Mouse (Mus musculus) heart, embryonic 14.5 days (tissue): ENCODE results near the gene Adamtsl1. TPM values are rescaled to one million over a fixed set of nuclear protein-coding genes. Genes with fewer than 3 reads are reported as not detected.

Experiments
- ATAC-seq: fragments of 200-750 bp; cut with Nextera tagmentation; 2 replicates; pipeline ENCODE4 v1.8.0; 2017; ENCODE audit warnings: low read depth, moderate TSS enrichment; ENCODE audit not compliant: insufficient number of reproducible peaks, insufficient read depth, low FRiP score
- H3K27ac ChIP-seq, 2 experiments: fragments of 200-500 bp in 1 of 2; fragments of 300-500 bp in 1 of 2; sonication (generic) in 1 of 2; replicated peaks in 1 of 2; 2 replicates each; pipeline ENCODE4 v1.5.1; 2012 to 2014; ENCODE audit warnings: low read depth in 2 of 2, low read length in 2 of 2, control low read depth in 1 of 2, mild to moderate bottlenecking in 1 of 2, mixed read lengths in 1 of 2; ENCODE audit not compliant: control insufficient read depth in 1 of 2, insufficient read depth in 1 of 2
- H3K27me3 ChIP-seq: fragments of 300-500 bp; sonication (generic); 2 replicates; pipeline ENCODE4 v1.6.1; 2014; ENCODE audit warnings: mild to moderate bottlenecking, low read length, control low read depth; ENCODE audit not compliant: control insufficient read depth, insufficient read depth
- H3K36me3 ChIP-seq: fragments of 300-500 bp; sonication (generic); 2 replicates; pipeline ENCODE4 v1.6.1; 2014; ENCODE audit warnings: mild to moderate bottlenecking, control low read depth, low read length, mixed read lengths; ENCODE audit not compliant: control insufficient read depth, insufficient read depth
- H3K4me1 ChIP-seq, 2 experiments: fragments of 200-500 bp in 1 of 2; fragments of 300-500 bp in 1 of 2; sonication (generic) in 1 of 2; 2 replicates each; pipeline ENCODE4 v1.6.1; 2012 to 2014; ENCODE audit warnings: low read length in 2 of 2, control low read depth in 1 of 2, mixed read lengths in 1 of 2; ENCODE audit not compliant: control insufficient read depth in 2 of 2, insufficient read depth in 2 of 2
- H3K4me2 ChIP-seq: fragments of 300-500 bp; sonication (generic); 2 replicates; pipeline ENCODE4 v1.6.1; 2014; ENCODE audit warnings: mild to moderate bottlenecking, low read length
- H3K4me3 ChIP-seq, 2 experiments: fragments of 200-500 bp in 1 of 2; fragments of 300-500 bp in 1 of 2; sonication (generic) in 1 of 2; 2 replicates each; pipeline ENCODE4 v1.5.1; 2012 to 2014; ENCODE audit warnings: low read length in 2 of 2, mild to moderate bottlenecking in 2 of 2, control low read depth in 1 of 2, low read depth in 1 of 2, moderate library complexity in 1 of 2; ENCODE audit not compliant: control insufficient read depth in 1 of 2, insufficient read depth in 1 of 2
- H3K9ac ChIP-seq: fragments of 300-500 bp; sonication (generic); 2 replicates; pipeline ENCODE4 v1.6.1; 2014; ENCODE audit warnings: mild to moderate bottlenecking, low read length
- H3K9me3 ChIP-seq: fragments of 300-500 bp; sonication (generic); 2 replicates; pipeline ENCODE4 v1.6.1; 2016; ENCODE audit warnings: low read length, control low read depth; ENCODE audit not compliant: control insufficient read depth
- WGBS: fragments of 180-500 bp; shearing (Covaris S2); extraction: QIAGEN DNeasy Blood & Tissue Kit; methylation state at CpG from one replicate; pipeline ENCODE4 v1.1.7; 2014; 5-methylcytosine and 5-hydroxymethylcytosine counted together
- polyA plus RNA-seq: library from polyadenylated mRNA; unstranded; fragments of >200 nt; fragmentation: Nextera tagmentation; extraction: Ambion mirVana; gene quantifications from 2 replicates; pipeline ENCODE4 v1.2.1, GENCODE M21; 2014

Adamtsl1 gene
- polyA plus RNA-seq: 13.3 and 16.2 TPM in 2 replicates

DNA sequence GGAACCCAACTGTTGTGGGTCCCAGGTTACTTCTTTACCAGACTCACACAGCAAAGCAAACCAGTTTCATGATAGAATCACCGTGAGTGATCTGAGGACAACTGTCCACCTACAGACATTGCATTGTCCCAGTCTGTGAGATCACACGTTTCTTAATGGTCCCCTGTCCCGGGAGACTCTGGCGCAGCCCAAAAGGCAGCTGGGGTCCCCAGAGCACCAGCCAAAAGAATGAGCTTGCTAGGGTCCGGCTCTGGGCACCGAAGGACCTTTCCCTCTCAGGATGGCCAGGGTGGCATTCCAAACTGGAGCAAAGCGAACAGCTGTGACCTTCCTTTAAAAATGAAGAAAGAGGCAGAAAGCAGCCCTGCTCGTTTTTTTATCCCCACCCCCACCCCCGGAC is at the start of gene Adamtsl1:
Gene Adamtsl1, plus strand, starts transcription at position 381 of the 400 bp plus-strand sequence.
- ATAC-seq: no peak
- no peaks in the 10 kb centered on the region for H3K36me3 ChIP-seq
- H3K4me1 ChIP-seq: peaks cover 6 to 17% of the 10 kb centered on the region in 2 experiments; a peak in 3 of 4 replicates
- H3K9ac ChIP-seq: peak within 1 kb of the TSS; percentile 64
- peak within 1 kb of the TSS; percentile 53 to 54 for H3K4me3 ChIP-seq
- peak within 1 kb of the TSS; percentile 97 for H3K4me2 ChIP-seq
- no peak within 1 kb of the TSS for H3K27ac ChIP-seq
- 9% methylated on average over 9 of the region's 9 CpGs for WGBS
- H3K9me3 ChIP-seq: no peaks in the 10 kb centered on the region
- H3K27me3 ChIP-seq: peaks cover 12% of the 10 kb centered on the region

DNA sequence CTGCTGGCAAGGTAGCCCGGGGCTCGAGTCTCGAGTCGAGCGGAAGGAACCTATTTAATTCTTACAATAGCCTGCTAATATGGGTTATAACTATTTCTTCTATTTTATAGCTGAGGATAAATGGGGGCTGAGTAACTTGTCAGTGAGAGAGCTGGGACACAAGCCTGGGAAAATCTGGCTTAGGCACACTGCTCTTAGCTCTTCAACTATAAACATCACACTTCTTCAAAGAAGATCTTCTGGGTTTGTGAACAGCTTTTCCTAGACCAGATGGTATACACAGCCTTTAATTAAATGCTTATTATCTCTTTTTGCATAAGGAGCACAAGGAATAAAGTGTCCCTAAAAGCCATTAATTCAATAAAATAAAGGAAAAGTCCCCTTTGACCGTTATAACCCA is 30.4 kb upstream of the Adamtsl1 start:
- no peaks in the 10 kb centered on the region for H3K36me3 ChIP-seq
- H3K4me2 ChIP-seq: no peak overlapping the region
- H3K9me3 ChIP-seq: no peaks in the 10 kb centered on the region
- no peak for ATAC-seq
- 93% methylated on average over 6 of the region's 6 CpGs for WGBS
- no peaks in the 10 kb centered on the region for H3K27me3 ChIP-seq
- no peak overlapping the region for H3K4me3 ChIP-seq
- H3K9ac ChIP-seq: no peak overlapping the region
- no peak overlapping the region for H3K27ac ChIP-seq
- H3K4me1 ChIP-seq: no peaks in the 10 kb centered on the region

DNA sequence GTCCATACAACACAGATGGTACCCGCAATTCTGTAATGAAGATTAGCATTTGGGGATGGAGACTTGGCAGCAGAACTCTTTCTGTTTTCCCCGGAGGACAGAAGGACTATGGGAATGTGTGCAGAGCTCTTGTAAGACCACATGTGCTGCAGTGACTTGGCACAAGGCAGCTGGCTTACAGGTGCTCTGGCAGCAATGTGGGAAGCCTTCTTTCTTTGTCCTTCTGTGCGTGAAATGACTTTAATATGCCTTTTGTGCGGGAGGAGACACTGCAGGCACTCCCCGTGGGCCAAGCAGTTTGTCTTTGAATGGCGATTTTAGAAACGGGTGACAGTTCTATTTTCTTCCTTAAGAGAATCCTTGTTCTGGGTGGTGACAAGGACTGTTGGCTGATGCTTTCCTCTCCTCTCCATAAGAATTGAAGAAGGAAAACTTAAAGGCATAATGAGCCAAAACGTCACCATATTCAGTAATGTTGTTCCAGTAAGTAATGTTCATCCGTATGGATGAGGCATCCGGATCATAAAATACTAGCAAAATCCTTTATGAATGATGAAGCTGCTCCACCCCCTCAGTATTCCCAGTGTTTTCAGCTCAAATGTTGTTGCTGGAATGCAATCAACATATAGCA is 27.5 kb upstream of the Adamtsl1 start:
- Histone ChIP-seq H3K27ac (no peak overlapping the region), H3K4me1 (no peaks in the 10 kb centered on the region), H3K27me3 (no peaks in the 10 kb centered on the region), H3K9ac (no peak overlapping the region), H3K36me3 (no peaks in the 10 kb centered on the region), H3K9me3 (no peaks in the 10 kb centered on the region), H3K4me3 (no peak overlapping the region), H3K4me2 (no peak overlapping the region)
- WGBS: 74% methylated on average over 10 of the region's 10 CpGs
- no peak for ATAC-seq

DNA sequence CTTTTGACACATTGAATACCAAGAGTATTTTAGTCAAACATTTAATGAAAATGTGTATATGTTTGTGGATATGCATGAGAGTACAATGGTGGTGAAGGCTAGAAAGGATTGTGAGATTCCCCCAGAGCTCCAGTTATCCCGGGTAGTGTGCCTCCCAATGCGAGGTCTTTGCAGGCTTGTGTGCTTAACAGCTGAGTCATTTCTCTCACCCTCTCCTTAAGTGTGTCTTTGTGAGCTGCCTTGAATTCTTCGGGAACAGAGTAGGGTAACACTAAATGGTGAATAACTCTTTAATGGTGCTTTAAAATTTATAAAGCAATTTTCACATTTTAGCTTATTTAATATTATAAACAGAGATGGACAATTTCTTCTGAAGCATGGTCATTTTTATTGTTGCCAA is 8.3 kb upstream of the Adamtsl1 start:
- ATAC-seq: no peak
- Histone ChIP-seq H3K9ac (no peak overlapping the region), H3K4me3 (no peak overlapping the region), H3K36me3 (no peaks in the 10 kb centered on the region), H3K27ac (no peak overlapping the region), H3K9me3 (no peaks in the 10 kb centered on the region), H3K4me1 (no peaks in the 10 kb centered on the region), H3K27me3 (no peaks in the 10 kb centered on the region), H3K4me2 (no peak overlapping the region)
- WGBS: 39% methylated on average over 3 of the region's 3 CpGs

DNA sequence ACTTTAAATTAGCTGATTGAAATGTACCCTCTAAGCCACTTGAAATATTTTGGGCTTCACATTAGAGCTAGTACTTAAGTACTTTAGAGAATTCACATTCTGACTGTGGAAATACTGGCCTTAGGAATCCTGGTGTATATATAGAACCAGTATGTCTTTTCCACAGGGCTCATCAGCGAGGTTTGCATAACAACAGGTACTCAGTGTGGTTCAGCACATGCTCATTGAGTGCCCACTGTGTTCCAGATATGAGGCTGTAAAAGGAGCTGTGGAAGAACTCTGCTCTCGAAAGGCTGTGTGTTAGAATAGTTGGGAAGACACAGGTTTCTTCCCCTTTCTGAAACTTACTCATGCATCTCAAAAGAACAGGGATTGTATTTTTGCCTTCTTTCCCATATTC is 7.0 kb upstream of the Adamtsl1 start:
- Histone ChIP-seq H3K27ac (no peak overlapping the region), H3K4me3 (no peak overlapping the region), H3K4me1 (no peaks in the 10 kb centered on the region), H3K9me3 (no peaks in the 10 kb centered on the region), H3K27me3 (no peaks in the 10 kb centered on the region), H3K9ac (no peak overlapping the region), H3K36me3 (no peaks in the 10 kb centered on the region), H3K4me2 (no peak overlapping the region)
- 50% methylated on average over 2 of the region's 2 CpGs for WGBS
- ATAC-seq: no peak

DNA sequence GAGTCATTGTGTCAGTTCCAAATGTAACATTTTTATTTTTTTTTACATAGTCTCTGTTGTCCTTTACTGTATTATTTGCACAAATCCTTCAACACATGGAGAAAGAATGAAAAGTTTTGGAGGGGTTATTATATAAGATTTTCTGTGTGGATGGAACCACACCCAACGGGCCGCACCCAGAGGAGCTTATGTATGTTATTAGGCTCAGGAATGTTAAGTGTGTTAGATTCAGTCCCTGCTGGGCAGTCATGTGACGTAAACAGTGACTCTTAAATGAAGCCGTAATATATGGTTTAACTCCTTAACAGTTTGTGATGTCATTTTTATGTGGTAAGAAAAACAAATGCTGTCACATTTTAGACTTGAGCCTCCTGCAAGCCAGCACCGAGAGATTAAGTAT is 6.5 kb upstream of the Adamtsl1 start:
- Histone ChIP-seq H3K27ac (no peak overlapping the region), H3K36me3 (no peaks in the 10 kb centered on the region), H3K4me2 (no peak overlapping the region), H3K9ac (no peak overlapping the region), H3K4me3 (no peak overlapping the region), H3K9me3 (no peaks in the 10 kb centered on the region), H3K27me3 (no peaks in the 10 kb centered on the region), H3K4me1 (no peaks in the 10 kb centered on the region)
- ATAC-seq: no peak
- 46% methylated on average over 5 of the region's 5 CpGs for WGBS

DNA sequence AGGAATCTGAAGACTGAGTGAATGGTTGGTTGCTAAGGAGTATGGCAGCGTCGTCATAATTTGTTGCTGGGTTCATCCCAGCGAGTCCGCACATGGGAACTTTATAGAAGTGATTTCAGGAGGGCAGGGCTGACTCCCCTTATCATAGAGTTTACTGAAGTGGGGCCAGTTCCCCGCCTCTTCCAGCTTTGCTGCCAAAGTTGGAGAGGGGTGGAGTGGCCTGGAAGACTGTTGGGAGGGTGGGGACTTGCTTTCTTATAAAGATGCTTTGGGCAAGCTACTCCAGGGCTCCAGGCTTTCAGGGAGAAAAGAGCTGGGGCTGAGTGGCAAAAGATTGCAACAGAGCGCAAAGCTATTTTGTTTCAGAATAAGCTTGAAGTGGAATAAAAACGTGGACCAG is 684 bp upstream of the Adamtsl1 start:
- Histone ChIP-seq H3K36me3 (no peaks in the 10 kb centered on the region), H3K27ac (no peak overlapping the region), H3K27me3 (peaks cover 12% of the 10 kb centered on the region), H3K4me1 (peaks cover 6 to 17% of the 10 kb centered on the region in 2 experiments; a peak in 3 of 4 replicates), H3K4me3 (peak overlapping the region in 1 of 2 experiments; percentile 53; a peak in 3 of 4 replicates), H3K4me2 (peak overlapping the region; percentile 97), H3K9me3 (no peaks in the 10 kb centered on the region), H3K9ac (no peak overlapping the region)
- 26% methylated on average over 7 of the region's 7 CpGs for WGBS
- ATAC-seq: no peak

DNA sequence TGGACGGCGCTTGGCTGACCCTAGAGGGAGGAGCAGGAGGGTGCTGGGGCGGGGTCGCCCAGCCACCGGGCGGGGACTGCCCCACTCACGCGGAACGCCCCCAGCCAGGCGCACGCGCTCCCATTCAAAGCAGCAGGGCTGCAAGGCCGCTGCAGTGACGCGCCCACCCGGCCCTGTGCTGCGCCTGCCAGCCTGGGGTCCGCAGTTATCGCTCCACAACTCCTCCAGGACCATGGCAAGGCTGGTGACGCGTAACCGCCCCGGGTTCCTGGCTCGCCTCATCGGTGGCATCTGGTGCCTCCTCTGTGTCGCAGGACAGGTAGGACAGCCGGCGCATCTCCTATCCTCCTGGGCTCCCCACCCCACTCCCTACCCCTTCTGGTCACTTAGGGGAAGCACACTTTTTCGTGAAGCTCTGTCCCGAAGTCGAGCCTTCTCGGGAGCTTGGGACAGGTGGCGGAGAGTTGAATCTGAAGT is 271 bp downstream of the Adamtsl1 start:
- Histone ChIP-seq H3K36me3 (no peaks in the 10 kb centered on the region), H3K27ac (no peak overlapping the region), H3K4me2 (peak overlapping the region; percentile 97), H3K27me3 (peaks cover 12% of the 10 kb centered on the region), H3K4me3 (peak overlapping the region; percentile 53 to 54), H3K9ac (peak overlapping the region; percentile 64), H3K4me1 (peaks cover 6 to 17% of the 10 kb centered on the region in 2 experiments; a peak in 3 of 4 replicates), H3K9me3 (no peaks in the 10 kb centered on the region)
- ATAC-seq: peak; percentile 69; the same call in 1 of the 2 replicates
- under 1% methylated on average over 33 of the region's 33 CpGs for WGBS
